In genomic region chr1:93013367-93013766, GRCm38 (mm10) we compare ENCODE assay signal across 38 mouse cellular contexts. TPM values are rescaled to one million over a fixed set of nuclear protein-coding genes. Genes with fewer than 3 reads are reported as not detected.
"Had no signal": no experiment of that assay in that cellular context is flagged by ENCODE, and none has a peak within 500 bp of the region (broad histone marks: within the 10 kb centered on the region; RNA-seq: fewer than 3 reads in every experiment).

No protein-coding gene starts in this region.

- DNase-seq: cerebellum, adult 9-10 months; cerebellum, postnatal 10 days; cerebellum, postnatal 14 days; cerebellum, postnatal 25 days; cerebellum, postnatal 36 days; embryo, embryonic 11 days; forebrain, postnatal 0 days; gastrocnemius, adult 2 months; gastrocnemius, postnatal 10 days; gastrocnemius, postnatal 14 days; gastrocnemius, postnatal 25 days; gastrocnemius, postnatal 36 days; heart, adult 11 months; heart, adult 18-20 months; heart, adult 2 months had no signal

- H3K4me3 ChIP-seq: embryonic facial prominence, embryonic 10.5 days; embryonic facial prominence, embryonic 12.5 days; embryonic facial prominence, embryonic 13.5 days; embryonic facial prominence, embryonic 15.5 days; erythroblast, embryonic 14.5 days; forebrain, embryonic 10.5 days; forebrain, embryonic 12.5 days; forebrain, embryonic 13.5 days; forebrain, embryonic 15.5 days; gastrocnemius, adult 2 months; heart, adult 2 months; heart, embryonic 10.5 days had no signal

- H3K36me3 ChIP-seq: embryonic facial prominence, embryonic 10.5 days; embryonic facial prominence, embryonic 12.5 days; embryonic facial prominence, embryonic 13.5 days; embryonic facial prominence, embryonic 15.5 days; heart, embryonic 10.5 days had no signal

- H3K9ac ChIP-seq: embryonic facial prominence, embryonic 12.5 days; embryonic facial prominence, embryonic 13.5 days; embryonic facial prominence, embryonic 15.5 days; forebrain, embryonic 12.5 days; forebrain, embryonic 15.5 days; forebrain, postnatal 0 days had no signal

- H3K4me1 ChIP-seq: embryonic facial prominence, embryonic 10.5 days; embryonic facial prominence, embryonic 12.5 days; embryonic facial prominence, embryonic 13.5 days; embryonic facial prominence, embryonic 15.5 days; forebrain, embryonic 10.5 days; forebrain, embryonic 12.5 days; forebrain, embryonic 13.5 days; forebrain, embryonic 15.5 days had no signal

- H3K4me2 ChIP-seq: embryonic facial prominence, embryonic 12.5 days; embryonic facial prominence, embryonic 13.5 days; embryonic facial prominence, embryonic 15.5 days; forebrain, embryonic 12.5 days; forebrain, embryonic 13.5 days; forebrain, embryonic 15.5 days had no signal

- H3K27me3 ChIP-seq: embryonic facial prominence, embryonic 12.5 days; embryonic facial prominence, embryonic 15.5 days; forebrain, embryonic 12.5 days; forebrain, embryonic 13.5 days; forebrain, embryonic 15.5 days had no signal

- H3K9me3 ChIP-seq: embryonic facial prominence, embryonic 10.5 days; embryonic facial prominence, embryonic 12.5 days; embryonic facial prominence, embryonic 13.5 days; embryonic facial prominence, embryonic 15.5 days; forebrain, embryonic 10.5 days; forebrain, embryonic 12.5 days; forebrain, embryonic 13.5 days; forebrain, embryonic 15.5 days; heart, embryonic 10.5 days had no signal

- H3K27ac ChIP-seq: embryonic facial prominence, embryonic 10.5 days; embryonic facial prominence, embryonic 12.5 days; embryonic facial prominence, embryonic 13.5 days; embryonic facial prominence, embryonic 15.5 days; forebrain, embryonic 13.5 days; forebrain, embryonic 15.5 days; gastrocnemius, adult 2 months; heart, adult 2 months; heart, embryonic 10.5 days had no signal

- ATAC-seq: forebrain, embryonic 13.5 days; forebrain, embryonic 14.5 days; forebrain, embryonic 15.5 days; forebrain, embryonic 16.5 days; forebrain, postnatal 0 days had no signal

RNA-seq across cellular contexts. Expression of gene Aqp12, which starts 7.2 kb away (rescaled TPM):
- total RNA-seq: common myeloid progenitor, adult 5-6 weeks; forebrain, postnatal 0 days; gastrocnemius, adult 18-20 months; gastrocnemius, adult 2 months; gastrocnemius, adult 8-10 months; gastrocnemius, postnatal 10 days; gastrocnemius, postnatal 14 days; gastrocnemius, postnatal 25 days; gastrocnemius, postnatal 36 days; gastrocnemius, postnatal 4 days; heart, adult 18-20 months; heart, adult 2 months; heart, adult 8-10 months had no signal
- polyA plus RNA-seq: cortical plate, adult 2 months; embryonic facial prominence, embryonic 10.5 days; embryonic facial prominence, embryonic 11.5 days; embryonic facial prominence, embryonic 12.5 days; embryonic facial prominence, embryonic 13.5 days; embryonic facial prominence, embryonic 14.5 days; embryonic facial prominence, embryonic 15.5 days; erythroblast, embryonic 14.5 days; forebrain, embryonic 10.5 days; forebrain, embryonic 11.5 days; forebrain, embryonic 12.5 days; forebrain, embryonic 13.5 days; forebrain, embryonic 14.5 days; forebrain, embryonic 15.5 days; forebrain, embryonic 16.5 days; forebrain, postnatal 0 days; frontal cortex, adult 2 months; gonadal fat pad, adult 2 months; heart, adult 2 months; heart, embryonic 10.5 days had no signal
